Mouse (Mus musculus): Measurements from ENCODE around the gene Grik4.

Gene Grik4

GRCm38 (mm10) chr9:42649872-42650271 lies 294.4 kb downstream of the Grik4 start:
- DNase-seq, result no peak

DNA sequence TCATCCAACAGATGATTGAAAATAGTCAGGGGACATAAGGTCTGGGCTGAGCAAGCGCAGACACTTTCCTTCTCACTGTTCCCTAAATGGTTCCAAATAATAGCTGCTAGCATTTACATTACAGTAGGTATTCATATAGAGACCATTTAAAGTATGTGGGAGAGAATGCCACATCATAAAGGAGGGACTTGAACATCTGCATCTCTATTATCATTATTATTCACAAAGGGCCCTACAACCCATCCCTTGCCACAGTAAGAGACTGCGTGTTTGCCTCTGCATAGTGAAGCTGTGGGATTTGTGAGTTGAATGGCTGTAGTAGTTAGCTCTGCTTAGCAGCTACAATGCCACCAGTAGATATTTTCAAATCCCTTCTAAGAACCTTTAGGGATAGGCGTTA lies 296.2 kb downstream of the Grik4 start:
- DNase-seq, result no peak

- no peak for DNase-seq
These were observed 296.7 kb downstream of the Grik4 start for GRCm38 (mm10) chr9:42647596-42647995.

GRCm38 (mm10) chr9:42646821-42647220 lies 297.5 kb downstream of the Grik4 start:
- no peak for DNase-seq

DNA sequence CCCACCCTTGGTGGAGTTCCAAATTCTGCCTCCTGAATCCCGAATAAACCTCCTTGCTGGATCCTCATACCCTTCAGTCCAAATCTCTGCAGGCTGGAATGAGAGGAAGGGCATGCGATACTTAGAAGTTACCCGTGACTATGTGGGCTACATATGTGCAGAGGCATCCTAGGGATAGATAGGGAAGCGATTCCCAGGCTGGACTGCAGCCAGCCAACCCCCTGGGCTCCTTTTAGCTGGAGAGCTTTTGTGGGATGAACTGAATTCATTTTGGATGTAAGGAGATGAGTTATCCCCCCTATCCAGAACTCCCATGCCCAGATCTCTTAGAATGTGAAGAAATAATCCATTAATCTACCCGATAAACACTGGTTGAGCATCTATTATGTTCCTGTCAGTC lies 299.1 kb downstream of the Grik4 start:
- no peak for DNase-seq

GRCm38 (mm10) chr9:42642821-42643220 lies 301.5 kb downstream of the Grik4 start:
- no peak for DNase-seq

- no peak for DNase-seq
These were observed 302.7 kb downstream of the Grik4 start for GRCm38 (mm10) chr9:42641550-42642117.

GRCm38 (mm10) chr9:42636446-42636845 lies 307.8 kb downstream of the Grik4 start:
- DNase-seq, result no peak

- DNase-seq, result no peak
These were observed 312.8 kb downstream of the Grik4 start for GRCm38 (mm10) chr9:42631479-42631878.

- peak; percentile 9 for DNase-seq
These were observed 316.7 kb downstream of the Grik4 start for GRCm38 (mm10) chr9:42627634-42628033.

DNA sequence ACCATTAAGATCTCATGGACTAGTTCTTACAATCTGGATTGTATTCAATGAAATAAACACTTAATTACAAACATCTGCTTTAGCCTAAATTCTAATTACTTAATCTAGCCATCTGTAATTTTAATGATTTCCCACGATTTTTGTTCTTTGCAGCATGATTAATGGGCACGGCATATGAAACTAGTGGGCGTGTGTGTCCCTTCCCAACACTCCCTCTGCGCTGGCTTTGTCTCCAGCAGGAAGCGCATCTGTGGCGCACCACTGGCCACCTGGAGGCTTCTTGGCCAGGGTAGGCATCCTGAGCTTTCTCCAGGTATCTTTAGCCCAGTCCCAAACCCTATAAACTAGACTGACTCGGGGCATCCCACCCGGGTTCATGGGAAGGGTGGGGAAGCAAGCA lies 317.1 kb downstream of the Grik4 start:
- no peak for DNase-seq

- no peak for DNase-seq
These were observed 318.0 kb downstream of the Grik4 start for GRCm38 (mm10) chr9:42626226-42626775.

DNA sequence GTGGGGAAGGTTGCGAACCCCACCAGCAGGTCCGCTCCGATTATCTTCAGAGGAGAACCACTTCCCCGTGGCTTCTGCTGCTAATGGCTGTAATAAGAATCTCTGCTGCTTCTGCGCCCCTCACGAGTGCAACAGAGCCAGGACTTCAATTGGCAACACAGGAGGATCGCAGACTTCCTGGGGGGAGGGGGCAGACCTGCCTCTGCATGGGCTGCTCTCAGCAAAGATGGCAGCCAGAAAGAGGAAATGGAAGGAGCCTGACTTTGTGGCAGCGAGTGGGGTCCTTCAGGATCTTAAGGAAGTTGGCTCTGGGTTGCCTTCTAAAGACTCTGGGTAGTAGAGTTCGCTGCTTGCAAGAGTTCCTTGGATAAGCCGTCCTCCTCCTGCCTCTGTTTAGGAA lies 329.9 kb downstream of the Grik4 start:
- DNase-seq, result peak; percentile 23

- no peak for DNase-seq
These were observed 330.5 kb downstream of the Grik4 start for GRCm38 (mm10) chr9:42613827-42614226.

- DNase-seq, result no peak
These were observed 331.8 kb downstream of the Grik4 start for GRCm38 (mm10) chr9:42612482-42612991.

DNA sequence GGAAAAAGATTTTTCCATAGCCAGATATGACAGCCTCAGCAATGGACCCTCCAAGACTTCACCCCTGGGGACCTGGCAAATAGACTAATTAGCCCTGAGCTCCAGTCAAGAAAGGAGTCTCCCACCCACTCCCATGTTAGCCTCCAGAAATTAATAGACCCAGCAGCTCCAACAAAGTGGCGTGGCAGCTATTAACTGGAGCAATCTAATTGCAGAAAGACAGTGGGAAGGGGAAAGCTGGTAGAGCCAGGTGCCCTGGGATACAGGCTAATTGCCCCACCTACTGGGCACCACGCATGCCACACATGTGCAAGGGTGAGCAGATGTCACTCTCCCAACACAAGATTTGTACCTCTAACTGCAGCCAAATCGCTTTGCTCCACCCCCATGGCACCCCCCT lies 342.8 kb downstream of the Grik4 start:
- peak; percentile 4 for DNase-seq

DNA sequence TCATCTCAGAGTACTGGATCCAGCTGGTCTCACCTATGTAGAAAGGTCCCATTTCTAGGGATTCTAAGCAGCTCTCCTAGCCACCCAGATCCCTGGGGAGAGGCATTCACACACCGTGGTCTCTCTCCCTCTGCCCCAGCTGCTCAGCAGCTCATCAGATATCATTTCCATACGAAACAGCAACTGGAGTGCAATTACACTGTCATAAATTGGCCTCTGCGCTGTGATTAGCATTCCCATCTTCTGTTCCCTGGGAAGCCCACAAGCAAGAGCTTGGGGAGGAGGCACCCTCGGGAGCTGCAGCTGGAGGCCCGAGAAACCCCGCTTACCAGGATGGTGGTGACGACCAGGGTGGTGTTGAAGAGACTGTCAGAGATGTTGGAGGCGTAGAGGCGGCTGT lies 346.8 kb downstream of the Grik4 start:
- DNase-seq, result no peak

DNA sequence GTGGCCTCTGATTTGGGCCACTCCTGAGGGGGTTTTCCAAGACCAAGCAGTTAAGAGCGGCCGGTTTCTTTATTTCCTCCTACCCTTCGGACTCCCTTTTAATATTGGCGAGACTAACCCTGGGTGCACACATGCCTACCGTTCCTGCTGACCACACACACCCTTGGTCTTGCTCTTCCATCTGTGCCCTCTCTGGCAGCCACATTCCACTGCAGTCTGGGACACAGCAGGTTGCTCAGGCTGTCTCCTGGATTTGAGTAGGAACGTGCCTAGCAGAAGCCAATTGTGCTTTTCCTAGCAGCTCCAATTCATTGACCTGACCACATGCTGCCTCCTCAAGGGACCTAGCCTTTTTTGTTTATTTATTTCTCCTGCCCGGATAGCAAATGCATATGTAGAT lies 365.8 kb downstream of the Grik4 start:
- no peak for DNase-seq

DNA sequence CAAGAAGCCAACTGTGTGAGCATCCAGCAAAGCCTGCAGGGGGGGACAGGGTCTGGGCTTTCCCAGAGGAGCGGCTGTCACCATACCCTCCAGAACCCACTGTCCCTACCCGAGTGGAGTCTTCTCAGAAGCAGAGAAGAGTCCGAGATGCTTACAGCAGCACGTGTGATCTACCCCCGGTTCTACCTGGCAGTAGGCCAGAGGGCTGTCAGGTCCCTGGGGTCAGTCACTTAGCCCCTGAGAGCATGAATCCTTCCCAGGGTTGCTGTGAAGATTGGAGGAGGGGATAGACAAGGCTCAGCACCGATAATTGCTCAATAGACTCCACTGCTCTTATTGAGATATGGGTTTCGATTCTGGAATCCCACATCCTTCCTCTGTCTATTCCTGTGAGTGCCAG lies 366.2 kb downstream of the Grik4 start:
- DNase-seq, result no peak

DNA sequence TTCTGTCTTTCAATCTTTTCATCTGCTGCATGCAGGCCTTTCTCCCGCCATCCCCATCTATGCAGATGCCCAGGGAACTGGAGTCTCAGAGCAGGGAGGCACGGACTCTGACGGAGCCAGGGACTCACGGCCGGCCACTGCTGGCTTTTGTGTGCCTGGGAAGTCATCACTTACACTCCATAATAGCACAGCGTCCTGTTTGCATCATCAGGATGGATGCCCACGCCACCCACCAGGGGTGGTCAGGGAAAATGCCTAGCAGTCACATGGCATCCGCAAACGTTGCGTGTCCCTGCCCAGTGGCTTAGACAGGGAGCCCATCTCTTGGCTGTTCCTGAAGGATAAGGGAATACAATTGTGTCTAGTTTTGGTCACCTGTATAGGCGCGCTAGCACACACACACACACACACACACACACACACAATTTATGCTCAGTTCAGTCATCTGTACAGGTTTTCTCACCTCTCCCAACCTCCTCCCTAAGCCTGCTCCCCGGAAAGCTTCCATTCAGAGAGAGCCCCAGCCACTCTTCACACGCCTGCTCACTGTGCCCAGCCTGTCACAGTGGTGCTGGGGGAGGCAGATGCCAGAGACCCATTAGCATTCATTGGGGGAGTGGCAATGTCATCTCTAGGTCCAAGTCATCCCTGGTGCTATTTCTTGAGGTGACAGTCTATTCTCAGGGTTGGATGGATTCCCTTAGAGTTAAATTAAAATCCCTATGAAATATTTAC lies 370.5 kb downstream of the Grik4 start:
- no peak for DNase-seq

DNA sequence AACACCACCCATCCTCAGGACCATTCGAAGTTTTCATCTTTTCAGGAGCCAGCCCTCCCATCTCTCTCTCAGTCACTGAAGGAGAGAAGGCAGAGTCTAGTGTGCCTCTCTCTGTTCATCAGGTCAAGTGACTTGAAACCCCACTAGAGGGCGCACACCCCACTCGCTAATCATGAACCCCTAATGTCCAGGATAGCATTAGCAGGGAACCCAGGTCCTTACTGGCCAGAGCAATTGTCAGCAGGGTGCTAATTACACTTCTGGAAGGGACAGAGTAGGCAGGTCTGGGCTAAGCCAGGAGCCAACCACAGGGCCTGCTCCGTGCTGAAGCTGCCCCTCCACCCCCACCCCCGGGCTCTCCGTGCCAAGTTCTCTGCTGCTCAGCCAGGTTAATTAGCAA lies 371.1 kb downstream of the Grik4 start:
- DNase-seq, result peak; percentile 48

DNA sequence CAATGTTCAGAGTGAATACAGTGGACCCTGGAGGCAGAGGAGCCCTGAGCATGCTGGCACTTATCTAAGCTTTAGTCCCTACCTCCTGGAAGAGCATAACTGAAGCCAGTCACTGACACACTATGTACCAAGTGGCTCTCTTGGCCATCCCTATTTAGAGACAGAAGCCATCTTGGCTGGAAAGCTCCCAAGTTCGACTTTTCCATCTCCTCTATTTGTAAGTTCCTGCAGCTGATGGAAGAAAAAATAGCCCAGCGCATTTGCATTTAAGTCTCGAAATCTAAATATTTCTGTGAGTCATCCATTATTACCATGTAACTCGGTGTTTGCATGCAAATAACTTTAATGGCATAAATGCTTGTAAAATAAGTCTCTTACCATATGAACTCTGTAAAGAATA lies 378.4 kb downstream of the Grik4 start:
- no peak for DNase-seq

- no peak for DNase-seq
These were observed 389.1 kb downstream of the Grik4 start for GRCm38 (mm10) chr9:42555186-42555585.

GRCm38 (mm10) chr9:42550116-42550515 lies 394.2 kb downstream of the Grik4 start:
- DNase-seq, result peak; percentile 80

Data from thymus, postnatal 25 days (tissue).